Mouse (Mus musculus): ENCODE results near the gene Gm27029.

GRCm38 (mm10) chr11:101462583-101463440 is 38.2 kb upstream of the Gm27029 start:
- TF ChIP-seq POLR2A (IDR thresholded peaks at IDR 0.05; ENCODE audit: insufficient read length, low read depth) (no peak), MYOG (IDR thresholded peaks at IDR 0.05; ENCODE audit: control insufficient read depth in 1 of 3, insufficient read depth in 1 of 3, insufficient read length in 2 of 3, low read depth in 2 of 3) (no peak), CEBPB (IDR thresholded peaks at IDR 0.05; ENCODE audit: insufficient read depth, poor library complexity, severe bottlenecking) (no peak), MAX (IDR thresholded peaks at IDR 0.05; ENCODE audit: low read depth) (no peak), USF1 (IDR thresholded peaks at IDR 0.05; ENCODE audit: low read depth) (no peak), REST (IDR thresholded peaks at IDR 0.05; ENCODE audit: insufficient read depth, insufficient read length) (no peak), TCF3 (IDR thresholded peaks at IDR 0.05; ENCODE audit: insufficient read length, low read depth) (no peak)

All from myocyte (in vitro differentiated cells).